Mouse (Mus musculus) B cell, adult 62 days (primary cell): ENCODE data around the gene Dlgap3. TPM values are rescaled to one million over a fixed set of nuclear protein-coding genes. Genes with fewer than 3 reads are reported as not detected.

Source experiments
- total RNA-seq: library from RNA; stranded (reverse); gene quantifications from 4 replicates; pipeline ENCODE4 v1.2.4, GENCODE M21; 2023

Dlgap3 gene
- 0.42 to 1.5 TPM (median 0.82 TPM) in 4 replicates for total RNA-seq

DNA sequence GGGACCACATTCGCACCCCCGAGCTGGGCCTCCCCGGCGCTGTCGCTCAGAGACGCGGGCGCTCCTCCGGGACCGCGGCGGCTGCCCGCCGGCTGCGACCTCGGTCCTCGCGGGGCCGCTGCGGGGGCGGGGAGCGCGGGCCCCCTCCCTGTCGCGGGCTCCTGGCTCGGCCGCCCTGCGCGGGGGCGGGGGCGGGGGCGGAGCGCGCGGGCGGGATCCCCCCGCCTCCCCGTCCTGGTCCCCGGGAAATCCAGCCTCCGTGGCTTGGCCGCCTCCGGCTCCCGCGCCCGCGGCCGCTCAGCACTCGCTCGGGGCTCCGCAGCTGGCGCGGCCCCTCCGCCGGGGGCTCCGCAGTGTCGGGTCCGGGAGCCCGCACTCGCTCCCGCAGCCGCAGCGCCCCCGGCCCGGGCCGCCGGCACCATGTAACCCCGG, at the start of gene Dlgap3:
Dlgap3 (plus strand) TSS at position 291 of the 432 bp plus-strand sequence.

DNA sequence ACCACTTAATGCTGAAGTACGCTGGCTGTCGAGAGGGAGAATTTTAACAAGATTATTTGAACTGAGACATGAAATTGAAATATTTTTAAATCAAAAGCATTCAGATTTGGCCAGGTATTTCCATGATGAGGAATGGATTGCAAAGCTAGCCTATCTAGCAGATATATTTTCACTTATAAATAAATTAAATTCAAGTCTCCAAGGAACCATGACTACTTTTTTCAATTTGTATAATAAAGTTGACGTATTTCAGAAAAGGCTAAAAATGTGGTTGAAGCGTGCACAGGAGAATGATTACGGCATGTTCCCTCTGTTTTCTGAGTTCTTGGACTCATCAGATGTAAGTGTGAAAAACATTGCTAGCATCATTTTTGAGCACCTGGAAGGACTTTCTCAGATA, 45.6 kb upstream of the Dlgap3 start, which contains the start of gene Tmem35b:
Tmem35b (plus strand) TSS at position 301 of the 400 bp plus-strand sequence.

DNA sequence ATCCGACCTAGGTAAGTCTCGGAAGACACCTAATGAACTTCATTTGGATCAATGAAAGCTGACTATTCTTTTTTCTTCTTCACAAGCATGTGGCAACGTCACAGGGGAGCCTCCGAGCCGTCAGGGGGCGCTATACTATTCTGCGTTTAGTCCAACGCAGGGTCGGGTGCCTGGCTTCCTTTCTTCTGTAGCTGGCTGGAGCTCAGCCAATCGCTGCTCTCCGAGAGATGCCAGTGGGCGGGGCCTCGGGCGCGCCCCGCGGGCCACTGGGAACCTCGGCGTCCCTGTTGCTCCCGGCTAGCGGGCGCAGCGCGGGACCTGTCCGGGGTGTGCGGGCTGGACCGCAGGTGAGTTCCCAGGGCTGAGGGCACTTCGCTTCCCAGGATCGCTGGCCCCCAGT, 74.5 kb downstream of the Dlgap3 start, which contains the start of gene Smim12:
Smim12 (plus strand) TSS at position 233 of the 400 bp plus-strand sequence.

Other genes starting within 250 kb of the Dlgap3 start
- 49.7 to 61.0 TPM (median 52.7 TPM) in 4 replicates for gene Zmym4, start 201.1 kb upstream of the Dlgap3 start, total RNA-seq
- 909 to 980 TPM (median 975 TPM) in 4 replicates for gene Sfpq, start 147.9 kb upstream of the Dlgap3 start, total RNA-seq
- 11.4 to 17.4 TPM (median 14.5 TPM) in 4 replicates for gene Zmym1, start 108.1 kb upstream of the Dlgap3 start, total RNA-seq
- 24.1 to 34.9 TPM (median 29.3 TPM) in 4 replicates for gene Zmym6, start 91.8 kb upstream of the Dlgap3 start, total RNA-seq
- 6.9 to 9.3 TPM (median 7.7 TPM) in 4 replicates for gene Tmem35b, start 45.5 kb upstream of the Dlgap3 start, total RNA-seq
- 18.9 to 22.4 TPM (median 21.8 TPM) in 4 replicates for gene Smim12, start 74.6 kb downstream of the Dlgap3 start, total RNA-seq
- not detected in 4 replicates for gene Gja4, start 144.8 kb downstream of the Dlgap3 start, total RNA-seq
- gene Gjb3, start 161.6 kb downstream of the Dlgap3 start, total RNA-seq: not detected in 4 replicates
- not detected in 4 replicates for gene Gjb4, start 184.9 kb downstream of the Dlgap3 start, total RNA-seq
- not detected in 4 replicates for gene Gjb5, start 189.0 kb downstream of the Dlgap3 start, total RNA-seq